Mouse (Mus musculus) olfactory bulb, adult 2 months (tissue): ENCODE data around the gene Med27. TPM values are rescaled to one million over a fixed set of nuclear protein-coding genes. Genes with fewer than 3 reads are reported as not detected.

Source experiments
- H3K27ac ChIP-seq: fragments of 200-500 bp; 2 replicates; pipeline ENCODE4 v1.5.1; 2012; ENCODE audit warnings: low read depth, low read length; ENCODE audit not compliant: insufficient read depth
- H3K4me1 ChIP-seq: fragments of 200-500 bp; 2 replicates; pipeline ENCODE4 v1.6.1; 2012; ENCODE audit warnings: low read length; ENCODE audit not compliant: control insufficient read depth, insufficient read depth
- H3K4me3 ChIP-seq: fragments of 200-500 bp; 2 replicates; pipeline ENCODE4 v1.5.1; 2012; ENCODE audit warnings: mild to moderate bottlenecking, low read depth, low read length, moderate library complexity; ENCODE audit not compliant: insufficient read depth
- CTCF ChIP-seq: fragments of 200-500 bp; IDR thresholded peaks from 2 replicates; pipeline ENCODE4 v1.5.1; 2012; ENCODE audit warnings: low read depth, mild to moderate bottlenecking, low read length, moderate library complexity; ENCODE audit not compliant: insufficient read depth
- POLR2A ChIP-seq: fragments of 200-500 bp; IDR thresholded peaks from 2 replicates; pipeline ENCODE4 v1.6.1; 2012; ENCODE audit warnings: mild to moderate bottlenecking, low read depth, low read length, moderate library complexity; ENCODE audit not compliant: insufficient read depth
- WGBS: fragments of 180-500 bp; shearing (Covaris S2); methylation state at CpG from one replicate; pipeline ENCODE4 v1.1.7; 2018; 5-methylcytosine and 5-hydroxymethylcytosine counted together
- polyA plus RNA-seq: library from polyadenylated mRNA; stranded (reverse); fragments of >200 nt; gene quantifications from 2 replicates; pipeline ENCODE4 v1.2.4, GENCODE M21; 2012; ENCODE audit warnings: low replicate concordance; ENCODE audit not compliant: missing spikeins, insufficient read depth, insufficient read length

Med27 gene
- polyA plus RNA-seq, 1 experiment = not detected

GRCm38 (mm10) chr2:29418498-29418897, 71.9 kb downstream of the Med27 start:
- TF ChIP-seq POLR2A (no peak), CTCF (no peak)
- Histone ChIP-seq H3K4me1 (no peaks in the 10 kb centered on the region), H3K4me3 (no peak overlapping the region), H3K27ac (no peak overlapping the region)
- WGBS = 80% methylated on average over 6 of the region's 6 CpGs

GRCm38 (mm10) chr2:29419434-29419833, 72.8 kb downstream of the Med27 start:
- no peak overlapping the region for H3K4me3 ChIP-seq
- WGBS = 80% methylated on average over 5 of the region's 5 CpGs
- no peak overlapping the region for H3K27ac ChIP-seq
- no peaks in the 10 kb centered on the region for H3K4me1 ChIP-seq
- no peak for TF ChIP-seq CTCF
- no peak for TF ChIP-seq POLR2A

GRCm38 (mm10) chr2:29419946-29420345, 73.3 kb downstream of the Med27 start:
- no peak for TF ChIP-seq POLR2A
- H3K4me1 ChIP-seq = no peaks in the 10 kb centered on the region
- no peak overlapping the region for H3K27ac ChIP-seq
- WGBS = 92% methylated on average over 5 of the region's 5 CpGs
- no peak overlapping the region for H3K4me3 ChIP-seq

GRCm38 (mm10) chr2:29422126-29422840, 75.7 kb downstream of the Med27 start:
- H3K27ac ChIP-seq = no peak overlapping the region
- TF ChIP-seq POLR2A (no peak), CTCF (no peak)
- H3K4me3 ChIP-seq = no peak overlapping the region
- no peaks in the 10 kb centered on the region for H3K4me1 ChIP-seq
- 91% methylated on average over 10 of the region's 10 CpGs for WGBS

- TF ChIP-seq CTCF (no peak), POLR2A (no peak)
These were observed 76.4 kb downstream of the Med27 start for GRCm38 (mm10) chr2:29423059-29423458.

GRCm38 (mm10) chr2:29425386-29425785, 78.8 kb downstream of the Med27 start:
- no peak for TF ChIP-seq POLR2A
- no peak for TF ChIP-seq CTCF
- 94% methylated on average over 2 of the region's 2 CpGs for WGBS
- Histone ChIP-seq H3K27ac (no peak overlapping the region), H3K4me3 (no peak overlapping the region), H3K4me1 (no peaks in the 10 kb centered on the region)

More at GRCm38 (mm10) chr2:29423059-29423458, 76.4 kb downstream of the Med27 start:
- no peak overlapping the region for H3K4me3 ChIP-seq
- H3K27ac ChIP-seq = no peak overlapping the region
- WGBS = 97% methylated on average over 3 of the region's 3 CpGs
- no peaks in the 10 kb centered on the region for H3K4me1 ChIP-seq

GRCm38 (mm10) chr2:29426684-29427083, 80.1 kb downstream of the Med27 start:
- TF ChIP-seq CTCF = no peak
- TF ChIP-seq POLR2A = no peak
- no peaks in the 10 kb centered on the region for H3K4me1 ChIP-seq
- no peak overlapping the region for H3K4me3 ChIP-seq
- WGBS = 89% methylated on average over 3 of the region's 3 CpGs
- no peak overlapping the region for H3K27ac ChIP-seq

GRCm38 (mm10) chr2:29432565-29432964, 85.9 kb downstream of the Med27 start:
- 89% methylated on average over 5 of the region's 5 CpGs for WGBS
- Histone ChIP-seq H3K4me3 (no peak overlapping the region), H3K27ac (no peak overlapping the region), H3K4me1 (no peaks in the 10 kb centered on the region)
- TF ChIP-seq POLR2A = no peak
- no peak for TF ChIP-seq CTCF

GRCm38 (mm10) chr2:29436376-29436775, 89.8 kb downstream of the Med27 start:
- no peak overlapping the region for H3K4me3 ChIP-seq
- no peak overlapping the region for H3K27ac ChIP-seq
- WGBS = 93% methylated on average over 6 of the region's 6 CpGs
- TF ChIP-seq POLR2A (no peak), CTCF (no peak)
- peaks cover 4% of the 10 kb centered on the region; the same call in 1 of the 2 replicates for H3K4me1 ChIP-seq

GRCm38 (mm10) chr2:29437111-29437510, 90.5 kb downstream of the Med27 start:
- peaks cover 4% of the 10 kb centered on the region; the same call in 1 of the 2 replicates for H3K4me1 ChIP-seq
- TF ChIP-seq CTCF (no peak), POLR2A (no peak)
- H3K4me3 ChIP-seq = no peak overlapping the region
- WGBS = 92% methylated on average over 5 of the region's 5 CpGs
- no peak overlapping the region for H3K27ac ChIP-seq
